Mouse (Mus musculus): Measurements from ENCODE around the gene Mrpl42. TPM values are rescaled to one million over a fixed set of nuclear protein-coding genes. Genes with fewer than 3 reads are reported as not detected.
"Not testable (repeated sequence)": the region's sequence is repeated elsewhere in the genome, so short reads cannot be mapped to it uniquely, and the experiment has no call there.

Mrpl42 gene
- polyA plus RNA-seq (2015; fragmentation: Nextera tagmentation; extraction: Ambion mirVana): 311 and 329 TPM in 2 replicates

GRCm38 (mm10) chr10:95501463-95502081 is at the start of gene Mrpl42:
TSS of gene Mrpl42 (minus strand) at chr10:95501940.
- no peaks in the 10 kb centered on the region for H3K9me3 ChIP-seq
- peak within 1 kb of the TSS; percentile 73 for H3K4me2 ChIP-seq (replicated peaks)
- peak within 1 kb of the TSS; percentile 76 for H3K27ac ChIP-seq
- H3K4me1 ChIP-seq: peaks cover 9% of the 10 kb centered on the region
- no peaks in the 10 kb centered on the region for H3K27me3 ChIP-seq
- 0% methylated on average over 35 of the region's 35 CpGs for WGBS
- peaks cover 15% of the 10 kb centered on the region for H3K36me3 ChIP-seq
- H3K9ac ChIP-seq: peak within 1 kb of the TSS; percentile 81
- peak within 1 kb of the TSS; percentile 65 for H3K4me3 ChIP-seq
- ATAC-seq (ENCODE audit: low FRiP score, low read depth): peak; percentile 94

- H3K27ac ChIP-seq: no peak overlapping the region
- WGBS: 63% methylated on average over 1 of the region's 1 CpGs
- ATAC-seq (ENCODE audit: low FRiP score, low read depth): no peak
These were observed 48.8 kb upstream of the Mrpl42 start for GRCm38 (mm10) chr10:95550506-95550905.

DNA sequence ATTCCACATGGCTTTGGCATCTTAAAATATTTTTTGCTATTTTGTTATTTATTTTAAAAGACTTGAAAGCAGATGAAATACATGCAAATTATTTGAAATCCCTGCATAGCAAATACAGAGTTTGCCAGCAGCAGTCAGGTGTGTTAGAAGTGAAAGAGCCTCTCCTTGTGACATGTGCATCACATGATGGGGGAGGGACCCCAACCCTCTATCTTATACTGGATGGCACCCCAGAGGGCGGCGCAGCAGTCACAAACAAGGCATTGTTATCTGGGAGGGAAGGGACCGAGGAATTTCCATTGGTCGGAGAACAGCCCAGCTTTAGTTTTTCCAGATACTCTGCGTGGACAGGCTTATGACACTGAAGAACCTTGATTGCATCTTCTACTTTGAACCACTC is 47.3 kb upstream of the Mrpl42 start:
- H3K9ac ChIP-seq; H3K9me3 ChIP-seq; H3K27me3 ChIP-seq; ATAC-seq (ENCODE audit: low FRiP score, low read depth); H3K27ac ChIP-seq; H3K4me2 ChIP-seq (replicated peaks); H3K4me3 ChIP-seq; H3K4me1 ChIP-seq: not testable (repeated sequence)
- H3K36me3 ChIP-seq: peaks cover 57% of the 10 kb centered on the region
- WGBS: 83% methylated on average over 5 of the region's 5 CpGs

More at GRCm38 (mm10) chr10:95550506-95550905, 48.8 kb upstream of the Mrpl42 start:
- H3K36me3 ChIP-seq: peaks cover 51% of the 10 kb centered on the region
- H3K9me3 ChIP-seq: no peaks in the 10 kb centered on the region
- H3K4me1 ChIP-seq: no peaks in the 10 kb centered on the region
- no peak overlapping the region for H3K4me3 ChIP-seq
- H3K27me3 ChIP-seq: no peaks in the 10 kb centered on the region
- no peak overlapping the region for H3K4me2 ChIP-seq (replicated peaks)
- no peak overlapping the region for H3K9ac ChIP-seq

- H3K9ac ChIP-seq: no peak overlapping the region
- no peak overlapping the region for H3K27ac ChIP-seq
- no peaks in the 10 kb centered on the region for H3K9me3 ChIP-seq
- no peak overlapping the region for H3K4me2 ChIP-seq (replicated peaks)
- H3K4me1 ChIP-seq: no peaks in the 10 kb centered on the region
- ATAC-seq (ENCODE audit: low FRiP score, low read depth): no peak
- H3K27me3 ChIP-seq: no peaks in the 10 kb centered on the region
- peaks cover 62% of the 10 kb centered on the region for H3K36me3 ChIP-seq
- 84% methylated on average over 11 of the region's 11 CpGs for WGBS
- no peak overlapping the region for H3K4me3 ChIP-seq
These were observed 46.5 kb upstream of the Mrpl42 start for GRCm38 (mm10) chr10:95548154-95548826.

GRCm38 (mm10) chr10:95546178-95546577 is 44.4 kb upstream of the Mrpl42 start:
- Histone ChIP-seq H3K9me3 (no peaks in the 10 kb centered on the region), H3K27ac (no peak overlapping the region), H3K27me3 (no peaks in the 10 kb centered on the region), H3K4me1 (no peaks in the 10 kb centered on the region), H3K4me2 (replicated peaks) (no peak overlapping the region), H3K9ac (no peak overlapping the region), H3K36me3 (peaks cover 65% of the 10 kb centered on the region), H3K4me3 (no peak overlapping the region)
- 90% methylated on average over 2 of the region's 2 CpGs for WGBS
- ATAC-seq (ENCODE audit: low FRiP score, low read depth): no peak

DNA sequence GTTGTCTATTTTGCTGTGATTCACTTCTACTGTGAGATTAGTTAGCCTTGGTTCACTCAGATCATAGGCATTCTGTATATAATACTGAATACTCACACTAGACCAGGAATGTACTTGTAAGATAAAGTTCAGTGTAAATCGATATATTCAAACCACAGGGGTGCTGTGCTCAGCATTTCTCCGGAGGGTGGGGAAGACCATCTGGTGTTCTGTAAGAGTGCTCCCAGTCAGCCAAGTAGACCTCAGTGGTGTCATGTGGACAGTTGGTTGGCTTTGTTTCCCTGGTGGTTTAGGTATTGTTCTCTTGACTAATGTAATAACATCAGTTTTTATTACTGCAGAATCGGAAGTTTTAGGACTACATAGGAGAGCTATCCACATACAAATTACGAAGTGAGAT is 43.3 kb upstream of the Mrpl42 start:
- Histone ChIP-seq H3K27ac (no peak overlapping the region), H3K4me3 (no peak overlapping the region), H3K27me3 (no peaks in the 10 kb centered on the region), H3K36me3 (peaks cover 61% of the 10 kb centered on the region), H3K4me2 (replicated peaks) (no peak overlapping the region), H3K9me3 (no peaks in the 10 kb centered on the region), H3K4me1 (no peaks in the 10 kb centered on the region), H3K9ac (no peak overlapping the region)
- ATAC-seq (ENCODE audit: low FRiP score, low read depth): no peak
- 71% methylated on average over 4 of the region's 4 CpGs for WGBS

GRCm38 (mm10) chr10:95544651-95545050 is 42.9 kb upstream of the Mrpl42 start:
- no peak overlapping the region for H3K4me2 ChIP-seq (replicated peaks)
- no peak overlapping the region for H3K27ac ChIP-seq
- H3K36me3 ChIP-seq: peaks cover 57% of the 10 kb centered on the region
- H3K27me3 ChIP-seq: no peaks in the 10 kb centered on the region
- no peaks in the 10 kb centered on the region for H3K9me3 ChIP-seq
- ATAC-seq (ENCODE audit: low FRiP score, low read depth): no peak
- H3K9ac ChIP-seq: no peak overlapping the region
- 89% methylated on average over 2 of the region's 2 CpGs for WGBS
- no peaks in the 10 kb centered on the region for H3K4me1 ChIP-seq
- H3K4me3 ChIP-seq: no peak overlapping the region

DNA sequence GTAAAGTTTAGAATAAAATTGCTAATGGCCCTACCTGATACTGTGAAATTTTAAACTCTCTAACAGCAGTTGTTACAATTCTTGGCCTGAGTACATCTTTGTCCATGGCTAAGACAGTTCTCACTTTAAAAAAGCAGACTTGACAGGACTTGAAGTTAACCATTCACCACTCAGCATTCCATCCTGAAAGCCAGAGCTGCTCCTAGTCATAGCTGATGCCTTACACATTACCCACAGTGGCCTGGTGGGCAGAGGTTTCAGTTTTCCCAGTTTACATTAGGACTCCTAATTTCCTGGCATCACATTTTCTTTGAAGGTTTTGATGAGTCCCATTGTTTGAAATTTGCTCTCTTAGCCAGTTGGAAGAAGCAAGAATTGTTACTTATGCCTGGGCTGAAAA is 42.3 kb upstream of the Mrpl42 start:
- no peak for ATAC-seq (ENCODE audit: low FRiP score, low read depth)
- Histone ChIP-seq H3K4me3 (no peak overlapping the region), H3K36me3 (peaks cover 51% of the 10 kb centered on the region), H3K27ac (no peak overlapping the region), H3K9ac (no peak overlapping the region), H3K9me3 (no peaks in the 10 kb centered on the region), H3K4me1 (0 out of 2 replicates have a peak, but pooled peaks cover 4% of the 10 kb centered on the region), H3K27me3 (no peaks in the 10 kb centered on the region), H3K4me2 (replicated peaks) (no peak overlapping the region)

DNA sequence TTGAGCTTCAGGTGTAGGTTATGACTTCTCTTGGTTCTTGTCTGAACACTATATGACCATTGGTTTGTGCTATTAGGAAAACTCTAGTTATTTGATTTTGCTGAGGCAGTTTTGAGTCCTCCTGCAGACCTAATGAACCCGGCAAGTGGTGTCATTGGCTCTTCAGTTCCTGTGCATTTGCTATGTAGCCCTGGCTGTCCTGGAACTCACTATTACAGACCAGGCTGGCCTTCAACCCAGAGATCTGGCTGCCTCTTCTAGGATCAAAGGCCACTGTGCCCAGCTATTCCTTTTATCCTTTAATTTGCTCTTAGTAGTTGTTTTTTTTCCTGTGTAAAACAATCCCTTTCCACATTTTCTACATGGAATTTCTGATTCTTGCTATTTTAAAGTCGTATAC is 41.6 kb upstream of the Mrpl42 start:
- Histone ChIP-seq H3K27ac (no peak overlapping the region), H3K4me3 (no peak overlapping the region), H3K4me2 (replicated peaks) (no peak overlapping the region), H3K9ac (no peak overlapping the region), H3K27me3 (no peaks in the 10 kb centered on the region), H3K9me3 (no peaks in the 10 kb centered on the region), H3K4me1 (0 out of 2 replicates have a peak, but pooled peaks cover 4% of the 10 kb centered on the region), H3K36me3 (peaks cover 47% of the 10 kb centered on the region)
- ATAC-seq (ENCODE audit: low FRiP score, low read depth): no peak
- WGBS: 84% methylated on average over 2 of the region's 2 CpGs

DNA sequence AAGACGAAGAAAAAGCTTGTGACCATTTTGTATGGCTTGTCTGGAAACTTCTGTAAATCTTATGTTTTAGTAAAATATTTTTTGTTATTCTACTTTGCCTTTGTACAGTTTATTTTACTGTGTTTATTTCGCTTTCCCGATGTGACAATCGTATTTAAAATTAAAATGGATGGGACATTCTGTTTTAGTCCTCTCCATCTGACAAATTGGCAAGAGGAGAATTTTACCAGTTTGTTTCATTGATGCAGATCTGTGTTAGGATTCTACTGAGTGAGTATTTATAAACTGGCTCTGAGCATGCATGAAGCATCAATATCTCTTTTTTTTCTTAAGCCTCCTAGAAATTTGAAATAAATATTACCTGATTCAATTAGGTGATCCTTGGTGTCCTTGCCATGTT is 41.2 kb upstream of the Mrpl42 start:
- ATAC-seq (ENCODE audit: low FRiP score, low read depth): no peak
- H3K9ac ChIP-seq: no peak overlapping the region

DNA sequence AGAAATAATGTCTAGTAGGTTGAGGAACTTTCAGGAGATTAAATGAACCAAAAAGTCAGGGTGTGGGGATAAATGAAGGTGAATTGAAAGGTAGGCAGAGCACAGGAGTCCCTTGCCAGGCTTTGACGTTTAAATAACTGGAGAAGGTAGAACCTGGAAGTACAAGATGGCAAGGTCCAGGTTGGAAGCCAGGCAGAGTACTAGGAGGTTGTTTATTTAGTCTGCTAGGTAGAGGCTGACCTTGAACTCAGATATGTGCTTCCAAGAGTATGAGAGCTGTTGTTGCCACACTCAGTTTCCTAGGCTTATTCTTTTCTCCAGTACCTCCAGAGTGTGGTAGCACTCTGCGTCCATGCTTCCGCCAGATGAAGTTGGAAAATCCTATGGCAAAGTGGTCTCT is 38.1 kb upstream of the Mrpl42 start:
- Histone ChIP-seq H3K27me3 (no peaks in the 10 kb centered on the region), H3K9me3 (no peaks in the 10 kb centered on the region), H3K9ac (no peak overlapping the region), H3K27ac (no peak overlapping the region), H3K4me2 (replicated peaks) (no peak overlapping the region), H3K36me3 (peaks cover 15% of the 10 kb centered on the region), H3K4me3 (no peak overlapping the region), H3K4me1 (0 out of 2 replicates have a peak, but pooled peaks cover 4% of the 10 kb centered on the region)
- no peak for ATAC-seq (ENCODE audit: low FRiP score, low read depth)
- 92% methylated on average over 3 of the region's 3 CpGs for WGBS

More for the DNA sequence above, 41.2 kb upstream of the Mrpl42 start:
- Histone ChIP-seq H3K27me3 (no peaks in the 10 kb centered on the region), H3K27ac (no peak overlapping the region), H3K36me3 (peaks cover 43% of the 10 kb centered on the region), H3K4me1 (0 out of 2 replicates have a peak, but pooled peaks cover 4% of the 10 kb centered on the region), H3K9me3 (no peaks in the 10 kb centered on the region), H3K4me2 (replicated peaks) (no peak overlapping the region), H3K4me3 (no peak overlapping the region)
- WGBS: 90% methylated on average over 4 of the region's 4 CpGs

DNA sequence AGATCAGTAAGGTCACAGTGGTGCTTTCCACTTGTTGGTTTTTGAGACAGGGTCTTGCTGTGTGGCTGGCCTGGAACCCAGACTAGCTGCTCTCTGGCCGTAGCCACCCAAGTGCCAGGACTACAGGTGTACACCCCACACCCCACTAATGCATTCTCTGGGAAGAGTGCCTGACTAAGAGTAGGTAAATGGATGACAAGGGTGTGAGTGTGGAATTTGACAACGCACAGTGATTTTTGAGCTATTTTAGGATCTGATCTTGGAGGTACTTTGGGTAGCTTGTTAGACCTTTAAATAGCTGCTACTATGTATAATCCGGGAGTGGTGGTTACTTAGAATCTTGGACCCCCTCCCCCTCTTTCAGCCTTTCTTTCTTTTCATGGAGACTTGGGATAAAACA is 37.5 kb upstream of the Mrpl42 start:
- Histone ChIP-seq H3K4me1 (0 out of 2 replicates have a peak, but pooled peaks cover 4% of the 10 kb centered on the region), H3K4me3 (no peak overlapping the region), H3K4me2 (replicated peaks) (no peak overlapping the region), H3K9me3 (no peaks in the 10 kb centered on the region), H3K27me3 (no peaks in the 10 kb centered on the region), H3K27ac (no peak overlapping the region), H3K9ac (no peak overlapping the region), H3K36me3 (peaks cover 9% of the 10 kb centered on the region)
- ATAC-seq (ENCODE audit: low FRiP score, low read depth): no peak
- WGBS: 88% methylated on average over 3 of the region's 3 CpGs

- H3K27me3 ChIP-seq: no peaks in the 10 kb centered on the region
- no peak overlapping the region for H3K27ac ChIP-seq
- H3K36me3 ChIP-seq: no peaks in the 10 kb centered on the region
- no peaks in the 10 kb centered on the region for H3K9me3 ChIP-seq
- no peak overlapping the region for H3K4me2 ChIP-seq (replicated peaks)
- 0 out of 2 replicates have a peak, but pooled peaks cover 10% of the 10 kb centered on the region for H3K4me1 ChIP-seq
- 88% methylated on average over 6 of the region's 6 CpGs for WGBS
- H3K4me3 ChIP-seq: no peak overlapping the region
- ATAC-seq (ENCODE audit: low FRiP score, low read depth): no peak
- no peak overlapping the region for H3K9ac ChIP-seq
These were observed 34.4 kb upstream of the Mrpl42 start for GRCm38 (mm10) chr10:95536222-95536541.
